Mouse (Mus musculus) heart, adult 2 months (tissue): ENCODE data around the gene Grin2a.

ENCODE experiments used
- CTCF ChIP-seq: fragments of 200-600 bp; IDR thresholded peaks from 2 replicates; pipeline ENCODE4 v1.8.1; 2022; ENCODE audit warnings: antibody characterized with exemption, mild to moderate bottlenecking, moderate library complexity
- EP300 ChIP-seq: fragments of 200-500 bp; IDR thresholded peaks from 2 replicates; pipeline ENCODE4 v1.6.1; 2011; ENCODE audit warnings: low read depth, low read length, control low read depth; ENCODE audit not compliant: insufficient read depth
- POLR2A ChIP-seq: fragments of 200-500 bp; IDR thresholded peaks from 2 replicates; pipeline ENCODE4 v1.6.1; 2011; ENCODE audit warnings: mild to moderate bottlenecking, low read depth, low read length, control low read depth; ENCODE audit not compliant: insufficient read depth

DNA sequence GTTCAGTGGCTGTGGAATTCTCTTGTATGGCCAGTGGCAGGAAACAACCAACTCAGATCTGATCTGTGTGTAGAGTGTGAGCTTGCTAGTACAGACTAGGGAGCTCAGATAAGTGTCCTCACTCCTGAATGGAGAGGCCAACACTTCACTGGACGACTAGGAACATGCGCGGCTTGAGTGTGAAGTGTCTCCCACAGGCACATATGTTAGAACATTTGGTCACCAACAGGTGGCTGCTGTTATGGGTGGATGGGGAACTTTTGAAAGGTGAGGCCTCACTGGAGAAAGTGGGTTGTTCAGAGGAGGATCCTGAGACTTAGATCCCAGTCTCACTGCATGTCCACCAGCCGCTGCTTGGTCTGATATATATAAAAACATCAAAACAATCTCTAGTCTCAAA is 329.5 kb downstream of the Grin2a start:
- no peak for TF ChIP-seq EP300
- no peak for TF ChIP-seq CTCF
- no peak for TF ChIP-seq POLR2A
